Mouse (Mus musculus) inflammation-experienced regulatory T-cells, adult 6 months (primary cell): ENCODE measurements at regions not wholly inside any gene's neighbourhood (a gene's known extent, or its start where the extent isn't known, plus 50 kb on each side); places are given as distances from the start of the nearest gene placed in this dataset.

Source experiments
- ATAC-seq: one replicate; pipeline ENCODE4 v1.8.0; 2017

DNA sequence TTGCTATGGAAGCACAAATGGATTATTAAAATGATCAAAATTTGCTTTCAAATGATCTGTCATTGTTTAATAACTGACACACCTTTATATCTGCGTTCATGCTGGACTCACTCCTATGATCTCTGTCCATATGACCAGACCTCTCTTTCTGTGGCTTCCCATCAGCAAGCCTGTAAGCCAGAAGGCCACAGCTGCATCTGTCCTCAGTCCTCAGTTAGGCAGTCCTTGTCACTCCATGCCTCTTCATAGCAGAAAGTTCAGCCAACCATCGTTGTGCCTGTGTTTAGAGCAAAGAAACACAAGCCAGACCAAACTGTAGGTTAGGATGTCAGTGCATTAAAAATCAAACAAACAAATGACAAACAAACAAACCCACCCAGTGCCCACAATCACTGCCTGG is 107.2 kb upstream of the Tsc22d1 start:
- no peak for ATAC-seq

- ATAC-seq = no peak
Measured at GRCm38 (mm10) chr14:76308188-76308812, 106.5 kb upstream of the Tsc22d1 start.

GRCm38 (mm10) chr14:76309606-76310005 is 105.2 kb upstream of the Tsc22d1 start:
- no peak for ATAC-seq

GRCm38 (mm10) chr14:76310278-76310677 is 104.5 kb upstream of the Tsc22d1 start:
- ATAC-seq = no peak

GRCm38 (mm10) chr14:76313424-76314190 is 101.2 kb upstream of the Tsc22d1 start:
- ATAC-seq = no peak

DNA sequence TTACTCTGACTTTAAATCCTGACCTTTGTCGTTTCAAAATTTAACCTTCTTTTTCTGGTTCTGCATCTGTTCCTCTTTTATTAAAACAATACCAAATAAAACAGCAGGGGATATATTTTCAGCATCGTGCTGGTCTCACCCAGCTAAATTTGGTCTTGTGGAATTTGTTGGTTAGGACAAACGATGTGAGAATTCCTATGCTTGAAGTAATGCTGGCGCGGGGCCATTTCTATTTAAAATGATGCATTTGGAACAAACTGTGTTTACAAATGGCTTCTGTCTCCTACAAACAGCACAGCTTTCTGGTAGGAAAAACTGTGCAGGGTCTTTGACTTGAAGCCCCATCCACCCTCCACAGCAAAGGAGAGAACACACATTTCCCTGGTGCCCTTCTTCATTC is 96.3 kb upstream of the Tsc22d1 start:
- ATAC-seq = no peak

- no peak for ATAC-seq
Measured at GRCm38 (mm10) chr14:76324246-76324645, 90.5 kb upstream of the Tsc22d1 start.

- ATAC-seq = no peak
Measured at GRCm38 (mm10) chr14:76329983-76330382, 84.8 kb upstream of the Tsc22d1 start.

GRCm38 (mm10) chr14:76331497-76332335 is 83.0 kb upstream of the Tsc22d1 start:
- no peak for ATAC-seq

DNA sequence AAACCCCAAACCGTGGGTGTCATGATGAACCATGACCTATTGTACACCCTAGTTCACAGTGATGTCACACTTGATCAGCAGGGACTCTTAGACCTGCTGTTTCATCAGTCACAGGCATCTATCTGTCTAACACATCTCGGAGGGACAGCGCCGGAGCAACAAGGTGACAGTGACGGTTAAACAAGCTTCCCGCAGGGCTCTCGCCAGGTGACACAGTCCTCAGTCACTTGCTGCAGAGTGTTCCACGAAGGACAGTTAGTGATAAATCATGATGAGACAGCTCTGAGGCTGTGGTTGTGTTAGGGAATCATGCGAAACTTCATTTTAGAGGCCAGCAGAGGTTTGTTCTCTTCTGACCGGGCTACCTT is 82.4 kb upstream of the Tsc22d1 start:
- no peak for ATAC-seq

- ATAC-seq = no peak
Measured at GRCm38 (mm10) chr14:76340789-76341188, 74.0 kb upstream of the Tsc22d1 start.

- ATAC-seq = no peak
Measured at GRCm38 (mm10) chr14:76341226-76341625, 73.5 kb upstream of the Tsc22d1 start.

GRCm38 (mm10) chr14:76351856-76352255 is 62.9 kb upstream of the Tsc22d1 start:
- ATAC-seq = no peak

GRCm38 (mm10) chr14:76356161-76356560 is 58.6 kb upstream of the Tsc22d1 start:
- ATAC-seq = no peak

DNA sequence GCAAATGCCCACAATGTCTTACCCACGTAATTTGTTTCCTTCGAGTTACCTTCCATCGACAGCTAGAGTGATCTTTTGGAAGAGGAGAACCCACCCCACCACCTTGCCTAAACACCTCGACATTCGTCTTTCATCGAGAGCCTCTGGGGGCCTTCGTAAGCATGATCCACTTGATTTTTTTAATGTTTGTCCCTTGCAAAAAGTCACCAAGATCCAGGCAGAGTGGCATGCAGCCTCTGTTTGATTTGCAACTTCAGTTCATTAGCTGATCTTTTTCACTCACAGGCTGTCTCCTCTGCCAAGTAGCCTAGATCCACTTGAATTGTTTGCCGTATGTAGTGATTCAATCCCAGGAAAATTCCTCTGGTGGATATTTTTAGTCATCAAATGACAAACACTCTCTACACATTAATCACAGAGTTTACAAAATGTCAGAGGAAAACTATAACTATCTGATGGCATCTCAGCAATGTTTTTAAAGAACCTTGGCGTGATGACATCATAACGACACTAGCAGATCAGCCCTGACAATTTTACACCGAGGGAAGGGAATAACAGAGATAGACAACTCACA is 54.8 kb upstream of the Tsc22d1 start:
- ATAC-seq = no peak

DNA sequence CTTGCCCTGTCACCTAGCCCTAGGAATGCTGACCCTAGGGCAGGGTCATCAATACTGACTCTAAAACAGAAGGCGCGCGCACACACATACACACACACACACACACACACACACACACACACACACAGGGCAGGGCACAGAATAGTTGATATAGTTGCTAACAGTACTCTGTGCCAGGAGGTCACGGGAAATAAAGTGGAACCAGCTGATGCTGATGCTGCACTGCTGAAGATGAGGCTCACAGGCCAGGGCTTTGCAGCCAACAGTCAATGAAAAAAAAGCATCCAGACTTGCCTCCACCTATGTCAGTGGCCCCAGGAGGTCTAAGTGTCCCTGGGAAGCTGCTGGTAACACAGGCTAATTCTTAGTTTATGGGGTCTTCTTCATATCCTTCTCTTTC is 50.7 kb upstream of the Tsc22d1 start:
- ATAC-seq = no peak
